Mouse (Mus musculus) intestine, postnatal 0 days (tissue): Measurements from ENCODE around the gene Plekhm3. TPM values are rescaled to one million over a fixed set of nuclear protein-coding genes. Genes with fewer than 3 reads are reported as not detected.
A peak's percentile ranks its signal among the peaks of the same experiment; 100 is the strongest.

Experiments used
- ATAC-seq: fragments of 200-750 bp; cut with Nextera tagmentation; 2 replicates; pipeline ENCODE4 v1.8.0; 2017; ENCODE audit warnings: mild to moderate bottlenecking, moderate TSS enrichment, moderate library complexity
- H3K27ac ChIP-seq: fragments of 300-500 bp; sonication (generic); 2 replicates; pipeline ENCODE4 v1.5.1; 2014; ENCODE audit warnings: mild to moderate bottlenecking, low read depth, low read length, moderate library complexity
- H3K27me3 ChIP-seq: fragments of 300-500 bp; sonication (generic); replicated peaks from 2 replicates; pipeline ENCODE4 v1.6.1; 2014; ENCODE audit warnings: low read length, mixed read lengths; ENCODE audit not compliant: control insufficient read depth, insufficient read depth
- H3K36me3 ChIP-seq: fragments of 300-500 bp; sonication (generic); 2 replicates; pipeline ENCODE4 v1.6.1; 2014; ENCODE audit warnings: mild to moderate bottlenecking, moderate library complexity; ENCODE audit not compliant: control insufficient read depth, insufficient read depth
- H3K4me1 ChIP-seq: fragments of 300-500 bp; sonication (generic); replicated peaks from 2 replicates; pipeline ENCODE4 v1.6.1; 2014; ENCODE audit warnings: antibody characterized with exemption, low read length, mixed read lengths; ENCODE audit not compliant: control insufficient read depth, insufficient read depth
- H3K4me2 ChIP-seq: fragments of 300-500 bp; sonication (generic); replicated peaks from 2 replicates; pipeline ENCODE4 v1.6.1; 2014; ENCODE audit warnings: low read depth, mild to moderate bottlenecking, moderate library complexity
- H3K4me3 ChIP-seq: fragments of 300-500 bp; sonication (generic); 2 replicates; pipeline ENCODE4 v1.5.1; 2014; ENCODE audit warnings: low read depth, low read length
- H3K9ac ChIP-seq: fragments of 300-500 bp; sonication (generic); 2 replicates; pipeline ENCODE4 v1.6.1; 2014; ENCODE audit warnings: mild to moderate bottlenecking, low read depth, low read length
- H3K9me3 ChIP-seq: fragments of 300-500 bp; sonication (generic); 2 replicates; pipeline ENCODE4 v1.6.1; 2016; ENCODE audit warnings: mixed run types; ENCODE audit not compliant: control insufficient read depth
- CTCF ChIP-seq: sonication (generic); IDR thresholded peaks from 2 replicates; pipeline ENCODE4 v1.5.1; 2016; ENCODE audit warnings: low read depth, mild to moderate bottlenecking, control low read depth, antibody characterized with exemption, moderate library complexity
- WGBS: fragments of 180-500 bp; shearing (Covaris S2); extraction: QIAGEN DNeasy Blood & Tissue Kit; methylation state at CpG from one replicate; pipeline ENCODE4 v1.1.7; 2014; 5-methylcytosine and 5-hydroxymethylcytosine counted together
- polyA plus RNA-seq: library from polyadenylated mRNA; unstranded; fragments of >200 nt; fragmentation: Nextera tagmentation; extraction: Ambion mirVana; gene quantifications from 2 replicates; pipeline ENCODE4 v1.2.1, GENCODE M21; 2015

Plekhm3 gene
- polyA plus RNA-seq, 1 experiment from 2014 or later = 1.5 TPM

DNA sequence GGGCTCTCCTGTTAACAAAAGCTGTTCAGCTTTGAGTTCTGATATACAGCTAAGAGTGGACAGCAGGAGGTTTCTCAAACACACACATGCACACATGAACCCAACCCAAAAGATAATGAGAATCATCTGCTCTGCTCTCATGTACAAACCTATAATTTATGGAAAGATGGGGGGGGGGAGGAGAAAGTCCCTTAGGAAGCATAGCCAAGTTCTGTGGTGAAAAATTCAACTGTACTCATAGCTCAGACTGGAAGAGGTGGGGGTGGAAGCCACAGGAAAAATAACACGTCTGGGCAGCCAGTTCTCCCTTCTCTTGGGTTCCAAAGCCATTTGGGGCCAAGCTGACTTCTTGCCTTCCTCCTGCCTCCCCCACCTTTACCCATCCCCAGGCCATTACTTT, 115.7 kb downstream of the Plekhm3 start:
- H3K4me2 ChIP-seq = no peak overlapping the region
- 57% methylated on average over 1 of the region's 1 CpGs for WGBS
- no peak for TF ChIP-seq CTCF
- H3K27me3 ChIP-seq = no peaks in the 10 kb centered on the region
- no peak overlapping the region for H3K4me3 ChIP-seq
- H3K27ac ChIP-seq = no peak overlapping the region
- H3K9ac ChIP-seq = no peak overlapping the region
- H3K9me3 ChIP-seq = no peaks in the 10 kb centered on the region
- ATAC-seq = no peak
- H3K36me3 ChIP-seq = no peaks in the 10 kb centered on the region
- H3K4me1 ChIP-seq = peaks cover 3% of the 10 kb centered on the region; the same call in 1 of the 2 replicates

DNA sequence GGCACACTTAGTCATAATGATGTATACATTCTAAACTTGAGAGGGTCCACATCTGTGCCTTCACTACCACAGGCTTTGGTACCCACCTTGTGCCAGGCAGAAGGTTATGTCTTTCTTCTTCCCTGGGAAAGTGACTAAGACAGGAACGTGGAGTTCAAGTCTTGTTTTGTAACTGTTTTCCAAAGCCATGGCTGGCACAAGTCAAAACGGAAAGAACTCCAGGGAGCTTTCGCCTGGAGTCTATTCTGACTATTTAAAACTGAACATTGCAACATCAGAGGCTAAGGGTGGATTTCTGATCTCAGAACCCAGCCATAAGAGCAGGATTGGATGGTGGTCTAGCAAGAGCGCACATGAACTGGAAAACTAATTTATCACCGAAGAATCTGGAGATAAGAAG, 120.0 kb downstream of the Plekhm3 start:
- Histone ChIP-seq H3K36me3 (no peaks in the 10 kb centered on the region), H3K27ac (no peak overlapping the region), H3K4me1 (no peaks in the 10 kb centered on the region; the same call in 1 of the 2 replicates), H3K9me3 (no peaks in the 10 kb centered on the region), H3K27me3 (no peaks in the 10 kb centered on the region), H3K9ac (no peak overlapping the region), H3K4me2 (no peak overlapping the region), H3K4me3 (no peak overlapping the region)
- 90% methylated on average over 5 of the region's 5 CpGs for WGBS
- ATAC-seq = no peak
- no peak for TF ChIP-seq CTCF

DNA sequence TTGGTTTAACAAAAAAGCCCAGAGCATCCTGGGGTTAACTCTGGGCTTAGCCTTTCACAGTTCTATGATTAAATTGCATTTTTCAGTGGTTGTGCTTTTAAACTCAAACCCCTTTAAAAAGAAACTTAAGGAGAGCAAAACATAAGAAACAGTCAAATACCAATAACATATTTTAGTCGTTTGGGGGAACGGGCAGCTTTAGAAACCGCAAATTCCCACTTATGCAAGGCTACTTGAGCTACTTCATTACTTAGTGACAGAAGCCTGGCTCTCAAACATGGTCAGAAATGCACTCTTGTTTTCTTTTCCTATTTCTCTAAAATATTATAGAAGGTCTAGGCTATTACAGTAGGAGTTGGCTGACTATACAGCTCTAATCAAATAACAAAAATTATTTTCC, 120.5 kb downstream of the Plekhm3 start:
- no peak for TF ChIP-seq CTCF
- Histone ChIP-seq H3K9ac (no peak overlapping the region), H3K4me3 (no peak overlapping the region), H3K27me3 (no peaks in the 10 kb centered on the region), H3K36me3 (no peaks in the 10 kb centered on the region), H3K4me1 (no peaks in the 10 kb centered on the region; the same call in 1 of the 2 replicates), H3K4me2 (no peak overlapping the region), H3K9me3 (no peaks in the 10 kb centered on the region), H3K27ac (no peak overlapping the region)
- WGBS = 75% methylated on average over 3 of the region's 3 CpGs
- no peak for ATAC-seq

DNA sequence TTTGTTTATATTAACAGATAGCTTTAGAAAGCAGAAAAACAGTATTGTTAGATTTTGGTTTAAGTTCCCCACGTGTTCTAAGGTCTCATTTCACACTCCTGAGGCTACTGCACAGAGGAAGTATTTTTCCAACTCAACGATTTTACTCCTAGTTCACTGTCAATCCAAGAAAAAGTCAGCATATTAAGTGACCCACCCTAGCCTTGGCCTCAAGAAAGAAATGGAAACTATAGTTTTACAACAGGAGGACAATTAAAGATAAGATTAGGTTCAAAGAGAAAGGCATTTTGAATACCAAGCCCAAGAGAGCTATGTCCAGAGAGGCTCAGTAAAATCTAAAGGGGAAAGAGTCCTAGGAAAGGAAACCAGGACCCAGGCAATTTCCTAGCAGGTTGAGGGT, 125.1 kb downstream of the Plekhm3 start:
- WGBS = 35% methylated on average over 2 of the region's 2 CpGs
- H3K9me3 ChIP-seq = no peaks in the 10 kb centered on the region
- no peaks in the 10 kb centered on the region for H3K36me3 ChIP-seq
- H3K27me3 ChIP-seq = no peaks in the 10 kb centered on the region
- no peaks in the 10 kb centered on the region; the same call in 1 of the 2 replicates for H3K4me1 ChIP-seq
- no peak overlapping the region for H3K27ac ChIP-seq
- H3K4me3 ChIP-seq = no peak overlapping the region
- H3K9ac ChIP-seq = no peak overlapping the region
- TF ChIP-seq CTCF = no peak
- no peak for ATAC-seq
- peak overlapping the region; percentile 21; the same call in 1 of the 2 replicates for H3K4me2 ChIP-seq

DNA sequence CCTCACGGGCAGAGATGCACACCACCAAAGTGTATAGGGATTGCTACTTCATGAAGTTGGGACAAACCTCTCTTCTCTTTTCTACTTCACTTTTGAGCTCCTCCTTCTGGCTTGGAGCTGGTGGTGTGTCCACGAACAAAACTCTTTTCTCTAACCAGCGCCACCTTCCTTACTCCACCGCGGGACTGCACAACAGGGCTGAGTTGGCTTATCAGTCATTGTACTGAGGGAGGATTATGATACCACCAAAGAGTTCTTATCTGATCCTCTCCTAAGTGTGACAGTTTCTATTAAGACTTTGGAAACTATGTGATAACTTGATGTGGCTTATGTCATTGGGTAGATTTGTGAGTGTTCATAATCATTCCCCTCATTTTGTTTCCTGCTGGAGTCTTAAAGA, 129.2 kb downstream of the Plekhm3 start:
- H3K9ac ChIP-seq = no peak overlapping the region
- H3K27ac ChIP-seq = no peak overlapping the region
- WGBS = 61% methylated on average over 5 of the region's 5 CpGs
- no peaks in the 10 kb centered on the region for H3K9me3 ChIP-seq
- H3K4me2 ChIP-seq = no peak overlapping the region
- peaks cover 6% of the 10 kb centered on the region; the same call in 1 of the 2 replicates for H3K4me1 ChIP-seq
- TF ChIP-seq CTCF = peak; percentile 23; the same call in 1 of the 2 replicates
- H3K27me3 ChIP-seq = no peaks in the 10 kb centered on the region
- no peak for ATAC-seq
- no peaks in the 10 kb centered on the region for H3K36me3 ChIP-seq
- no peak overlapping the region for H3K4me3 ChIP-seq

DNA sequence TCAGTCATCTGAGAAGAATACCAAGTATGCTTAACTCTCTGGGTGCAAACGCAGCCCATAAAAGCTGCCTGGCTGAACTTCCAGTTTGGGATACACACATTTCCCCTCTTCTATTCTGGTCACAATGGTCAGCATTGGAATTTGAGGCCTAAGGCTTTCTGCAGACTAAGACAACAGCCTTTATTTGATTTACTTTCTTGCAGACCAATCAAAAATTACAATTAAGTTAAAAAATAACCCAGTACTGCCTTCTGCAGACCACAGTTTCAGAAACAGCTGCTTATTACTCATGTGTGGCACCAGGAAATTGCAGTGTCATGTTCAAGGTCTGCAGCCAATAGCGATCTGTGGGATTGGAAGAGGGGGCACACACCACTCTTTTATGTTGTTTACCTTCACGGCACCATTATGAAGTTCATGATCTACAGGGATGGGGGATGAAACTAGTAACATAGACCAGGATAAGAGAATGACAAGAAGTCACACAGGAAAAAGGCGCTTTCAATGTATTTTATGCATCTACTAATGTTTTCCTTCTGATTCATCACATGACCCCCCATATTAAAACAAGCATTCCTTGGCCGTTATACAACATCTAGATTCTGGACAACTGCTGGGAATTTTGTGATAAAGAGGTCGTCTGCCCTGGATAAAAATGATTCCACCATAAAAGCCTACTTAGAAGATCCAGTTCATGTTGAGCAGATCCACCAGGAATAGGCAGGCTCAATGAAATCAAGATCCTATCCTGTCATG, 130.1 kb downstream of the Plekhm3 start:
- ATAC-seq = no peak
- H3K9ac ChIP-seq = no peak overlapping the region
- H3K4me1 ChIP-seq = 0 out of 2 replicates have a peak, but pooled peaks cover 6% of the 10 kb centered on the region
- no peaks in the 10 kb centered on the region for H3K27me3 ChIP-seq
- TF ChIP-seq CTCF = no peak
- no peak overlapping the region for H3K4me2 ChIP-seq
- H3K4me3 ChIP-seq = no peak overlapping the region
- WGBS = 38% methylated on average over 6 of the region's 6 CpGs
- no peaks in the 10 kb centered on the region for H3K36me3 ChIP-seq
- H3K27ac ChIP-seq = no peak overlapping the region
- H3K9me3 ChIP-seq = no peaks in the 10 kb centered on the region
